Mouse (Mus musculus): ENCODE measurements around the gene Trim24.
"Not testable (repeated sequence)": the region's sequence is repeated elsewhere in the genome, so short reads cannot be mapped to it uniquely, and the experiment has no call there.

Gene Trim24

GRCm38 (mm10) chr6:37870245-37871136, at the start of gene Trim24:
Trim24 (plus strand) TSS chr6:37870811.
- peak; percentile 97 for DNase-seq (ENCODE audit: low read depth)

GRCm38 (mm10) chr6:37821531-37822051, 49.0 kb upstream of the Trim24 start:
- DNase-seq (ENCODE audit: low read depth), result peak; percentile 88

GRCm38 (mm10) chr6:37822390-37822789, 48.2 kb upstream of the Trim24 start:
- DNase-seq (ENCODE audit: low read depth), result peak; percentile 25

DNA sequence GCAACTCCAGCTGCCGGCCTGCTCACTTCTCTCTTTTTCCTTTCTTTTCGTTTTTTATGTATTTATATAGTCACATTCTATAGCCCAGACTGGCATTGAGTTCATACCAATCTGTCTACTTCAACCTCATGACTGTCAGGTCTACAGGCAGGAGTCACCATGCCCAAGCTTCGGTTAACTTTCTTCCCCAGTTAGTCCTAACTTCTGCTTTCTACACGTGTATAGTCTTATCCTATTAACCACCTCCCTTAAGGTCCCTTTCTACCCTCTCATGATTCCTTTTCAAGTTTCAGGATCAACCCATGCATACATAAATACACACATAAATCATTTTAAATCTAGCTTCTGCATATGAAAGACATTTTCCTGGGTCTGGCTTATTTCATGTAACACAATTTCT, 46.9 kb upstream of the Trim24 start:
- no peak for DNase-seq (ENCODE audit: low read depth)

DNA sequence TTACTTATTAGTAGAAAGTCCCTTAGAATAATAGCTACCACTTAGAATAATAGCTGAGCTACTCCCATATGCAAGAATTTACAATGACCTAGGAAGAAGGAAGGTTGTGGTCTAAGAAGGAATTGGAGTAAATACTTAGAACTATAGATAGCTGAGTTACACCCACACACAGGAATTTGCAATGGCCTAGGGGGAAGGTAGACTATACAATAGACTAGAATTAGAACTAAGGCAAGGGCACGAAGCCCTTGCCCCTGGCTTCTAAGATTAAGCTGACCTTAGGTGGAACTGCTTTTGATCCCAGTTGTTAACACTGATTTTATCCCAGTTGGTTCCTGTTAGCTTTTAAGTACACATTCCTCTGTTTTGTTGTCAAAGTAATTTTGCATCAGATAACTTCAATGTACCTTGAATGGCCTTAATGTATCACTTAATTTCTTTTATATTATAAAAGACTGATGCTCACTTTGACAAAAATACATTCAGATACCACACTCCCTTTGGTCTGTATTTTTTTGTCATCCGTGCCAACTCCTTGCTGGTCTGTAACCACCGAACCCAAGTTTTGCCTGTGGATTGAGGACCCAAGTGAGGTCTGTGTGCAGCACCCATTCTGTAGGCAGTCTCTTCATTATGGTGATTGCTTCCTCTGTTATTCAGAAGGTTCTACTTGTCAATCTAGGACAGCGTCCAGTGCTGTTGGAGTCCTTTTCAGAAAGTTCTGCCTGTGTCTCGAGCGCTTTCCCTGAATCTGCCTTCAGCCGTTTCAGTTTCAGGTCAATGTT, 45.1 kb upstream of the Trim24 start:
- not testable (repeated sequence) for DNase-seq (ENCODE audit: low read depth)

DNA sequence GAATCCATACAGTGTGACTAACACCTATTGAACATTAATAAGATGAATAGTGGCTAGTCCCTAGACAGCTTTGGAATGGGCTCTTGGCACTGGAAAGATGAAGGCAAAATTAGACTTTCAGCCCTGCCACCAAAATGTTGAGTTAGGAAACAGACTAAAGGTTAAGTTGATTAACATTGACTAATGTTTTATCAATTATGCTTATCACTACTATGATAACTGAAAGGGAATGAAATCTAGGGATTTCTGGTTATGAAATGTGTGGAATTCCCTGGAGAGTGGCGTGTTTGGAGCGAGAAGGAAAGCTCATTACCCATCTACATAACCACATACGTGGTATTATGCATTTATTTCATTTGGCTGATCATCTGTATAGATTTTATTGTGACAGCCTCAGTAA, 41.7 kb upstream of the Trim24 start:
- no peak for DNase-seq (ENCODE audit: low read depth)

DNA sequence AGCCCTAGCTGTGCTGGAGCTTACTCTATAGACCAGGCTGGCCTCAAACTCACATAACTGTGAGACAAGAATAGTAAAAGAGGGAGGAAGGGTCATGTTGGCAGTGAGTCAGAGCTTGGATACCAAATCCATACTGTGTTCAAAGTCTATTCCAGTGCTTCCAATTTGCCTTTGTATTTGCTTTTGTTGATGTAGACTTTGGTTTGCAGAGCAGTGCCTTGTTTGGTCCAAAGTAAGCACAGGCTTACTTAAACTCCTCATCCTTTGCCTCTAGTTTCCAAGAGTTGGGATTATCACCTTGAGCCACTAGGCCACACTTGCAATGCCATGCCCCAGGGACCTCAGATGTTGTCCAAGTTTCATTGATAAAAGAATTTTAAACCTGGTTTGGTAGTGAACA, 41.0 kb upstream of the Trim24 start:
- no peak for DNase-seq (ENCODE audit: low read depth)

DNA sequence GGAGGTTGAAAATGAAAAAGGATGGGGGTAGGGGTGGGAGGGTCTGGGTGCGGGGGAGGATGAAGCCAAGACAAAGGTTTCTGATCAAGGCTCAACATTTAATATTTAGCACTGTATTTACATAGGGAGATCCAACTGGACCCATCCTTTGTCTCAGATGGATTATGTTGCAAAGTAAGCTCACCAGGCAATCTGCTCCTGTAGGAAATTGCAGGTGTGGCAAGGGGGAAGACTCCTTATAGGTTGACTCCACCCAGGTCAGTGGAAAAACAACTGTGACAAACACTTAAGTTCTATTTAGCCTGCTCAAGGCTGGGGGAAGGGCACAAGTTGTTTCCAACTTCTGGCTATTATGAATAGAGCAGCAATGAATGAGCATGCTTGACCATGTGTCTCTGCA, 36.9 kb upstream of the Trim24 start:
- DNase-seq (ENCODE audit: low read depth), result no peak

GRCm38 (mm10) chr6:37836951-37837565, 33.6 kb upstream of the Trim24 start:
- not testable (repeated sequence) for DNase-seq (ENCODE audit: low read depth)

- peak; percentile 37 for DNase-seq (ENCODE audit: low read depth)
These were observed 27.6 kb upstream of the Trim24 start for GRCm38 (mm10) chr6:37842779-37843605.

GRCm38 (mm10) chr6:37843647-37844273, 26.9 kb upstream of the Trim24 start:
- peak; percentile 52 for DNase-seq (ENCODE audit: low read depth)

DNA sequence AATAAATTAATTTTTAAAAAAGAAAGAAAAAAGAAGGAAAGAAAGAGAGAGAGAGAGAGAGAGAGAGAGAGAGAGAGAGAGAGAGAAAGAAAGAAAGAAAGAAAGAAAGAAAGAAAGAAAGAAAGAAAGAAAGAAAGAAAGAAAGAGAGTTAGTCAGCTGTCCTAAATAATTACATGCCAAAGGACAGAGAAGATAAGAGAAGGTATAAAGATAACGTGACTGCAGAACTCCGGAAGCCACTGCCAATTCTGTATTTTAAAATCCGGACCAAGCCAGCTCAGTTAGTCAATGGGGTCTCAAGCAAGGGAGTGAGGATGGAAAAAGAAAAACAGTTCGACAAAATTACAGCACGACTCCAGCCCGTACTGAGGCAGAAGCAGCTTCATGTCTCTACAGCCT, 25.7 kb upstream of the Trim24 start:
- DNase-seq (ENCODE audit: low read depth), result not testable (repeated sequence)

DNA sequence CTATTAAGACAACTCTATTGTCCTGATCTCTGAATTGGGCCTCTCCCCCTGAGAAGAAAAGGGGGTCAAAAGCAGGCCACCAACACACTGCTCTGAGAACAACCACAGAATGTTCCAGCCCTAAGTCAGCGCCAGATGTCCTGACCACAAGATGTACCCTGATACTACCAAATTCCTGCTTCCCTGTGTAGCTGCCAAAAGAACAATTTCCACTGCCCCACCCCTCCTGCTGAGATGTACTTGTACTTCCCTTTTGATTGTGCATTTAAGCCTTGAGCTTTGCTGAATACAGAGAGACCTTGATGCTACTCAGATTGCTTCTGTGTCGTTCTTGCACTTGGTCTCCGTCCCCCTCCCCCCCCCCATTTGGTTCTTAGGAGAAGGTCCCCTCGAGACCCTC, 23.1 kb upstream of the Trim24 start:
- DNase-seq (ENCODE audit: low read depth), result not testable (repeated sequence)

- DNase-seq (ENCODE audit: low read depth), result no peak
These were observed 19.3 kb upstream of the Trim24 start for GRCm38 (mm10) chr6:37851352-37851751.

DNA sequence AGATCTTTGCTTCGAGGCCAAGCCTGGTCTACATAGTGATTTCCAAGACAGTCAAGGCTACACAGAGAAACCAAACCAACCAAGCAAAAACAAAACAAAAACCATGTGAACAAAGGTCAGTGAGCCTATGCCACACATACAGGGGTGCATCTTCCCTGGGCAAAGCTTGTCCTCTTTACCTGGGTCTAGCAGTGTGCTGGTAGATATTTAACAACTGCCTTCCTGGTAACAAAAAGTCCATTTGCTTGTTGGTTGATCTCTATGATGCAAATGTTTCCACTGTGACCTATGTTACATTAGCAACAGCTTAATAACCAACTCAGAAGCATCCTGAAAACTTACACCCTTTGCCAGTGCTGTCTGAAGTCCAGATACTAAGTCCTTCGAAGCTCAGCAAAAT, 17.3 kb upstream of the Trim24 start:
- no peak for DNase-seq (ENCODE audit: low read depth)

DNA sequence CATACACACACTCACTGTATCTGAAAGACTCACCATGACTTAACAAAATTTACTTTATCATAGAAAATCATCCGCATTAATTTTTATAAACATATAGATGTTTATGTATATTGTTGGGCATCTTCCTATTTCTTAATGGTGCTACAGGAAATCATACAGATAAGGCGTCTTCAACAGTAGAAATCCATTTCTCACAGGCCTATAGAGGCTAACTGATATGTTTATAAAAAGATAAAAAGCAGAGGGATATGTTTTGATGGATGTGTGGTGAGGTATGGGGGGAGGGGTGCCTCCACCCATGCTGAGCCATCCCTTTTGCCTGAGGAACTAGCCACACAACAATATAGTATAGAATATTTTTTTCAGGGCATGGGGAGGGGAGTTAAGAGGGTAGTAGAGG, 15.2 kb upstream of the Trim24 start:
- no peak for DNase-seq (ENCODE audit: low read depth)

GRCm38 (mm10) chr6:37856300-37856699, 14.3 kb upstream of the Trim24 start:
- DNase-seq (ENCODE audit: low read depth), result not testable (repeated sequence)

DNA sequence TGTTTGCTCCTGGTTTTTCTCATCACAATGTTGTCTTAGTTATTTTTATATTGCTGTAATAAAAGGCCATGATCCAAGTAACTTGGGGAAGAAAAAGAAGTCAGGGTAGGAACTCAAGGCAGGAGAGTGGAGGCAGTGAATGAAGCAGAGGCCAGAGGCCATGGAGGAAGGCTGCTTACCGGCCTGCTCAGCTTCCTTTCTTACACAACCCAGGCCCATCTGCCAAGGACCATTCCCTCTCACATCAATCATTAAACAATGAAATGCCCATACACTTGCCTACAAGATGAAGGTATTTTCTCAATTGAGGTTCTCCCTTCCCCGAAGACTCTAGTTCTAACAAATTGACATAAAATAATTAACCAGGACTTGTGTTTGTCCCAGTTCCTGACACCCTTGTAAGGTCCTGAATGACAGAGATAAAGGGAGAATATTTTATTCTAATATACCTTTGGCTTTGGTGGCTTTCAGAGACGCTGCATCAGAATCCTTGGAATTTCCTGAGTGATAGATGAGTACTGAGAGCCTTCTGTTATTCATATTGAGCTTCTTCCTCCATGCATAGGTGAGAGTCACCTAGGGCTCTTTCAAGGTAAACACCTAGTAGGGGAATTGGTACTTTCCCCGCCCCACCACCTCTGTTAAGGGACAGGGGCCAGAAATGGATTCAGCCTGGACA, 13.3 kb upstream of the Trim24 start:
- no peak for DNase-seq (ENCODE audit: low read depth)

GRCm38 (mm10) chr6:37858126-37858525, 12.5 kb upstream of the Trim24 start:
- DNase-seq (ENCODE audit: low read depth), result no peak

DNA sequence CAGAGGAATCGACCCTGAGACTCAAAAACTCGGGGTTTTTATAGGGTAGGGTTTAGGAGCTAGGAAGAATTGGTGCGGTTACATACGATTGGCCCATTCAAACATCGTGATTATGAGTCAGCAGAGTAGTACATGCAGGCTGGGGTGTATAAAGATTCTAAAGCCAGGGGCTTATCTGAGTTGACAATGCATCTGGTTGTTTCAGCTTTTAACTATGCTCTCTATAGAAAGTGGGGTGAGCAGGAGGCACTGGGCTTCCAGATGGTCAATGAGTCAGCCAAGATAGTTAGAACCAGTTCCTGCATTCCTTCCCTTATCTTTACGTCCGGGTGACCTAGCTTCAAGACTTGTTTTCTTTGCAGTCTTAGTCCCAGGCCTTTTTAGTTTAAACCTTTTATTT, 7.7 kb upstream of the Trim24 start:
- DNase-seq (ENCODE audit: low read depth), result no peak
